Mouse (Mus musculus) kidney, adult 11 months (tissue): Measurements from ENCODE around the gene Nmnat3.

Experiments used
- DNase-seq: peaks from one replicate; pipeline ENCODE4 v3.0.0; 2022

The Nmnat3 gene

GRCm38 (mm10) chr9:98312622-98313374 lies 25.6 kb downstream of the Nmnat3 start:
- DNase-seq, result peak; percentile 13

- no peak for DNase-seq
Measured at GRCm38 (mm10) chr9:98313587-98313986, 26.4 kb downstream of the Nmnat3 start.

- DNase-seq, result no peak
Measured at GRCm38 (mm10) chr9:98314059-98314650, 26.9 kb downstream of the Nmnat3 start.

GRCm38 (mm10) chr9:98317897-98318296 lies 30.7 kb downstream of the Nmnat3 start:
- DNase-seq, result no peak

GRCm38 (mm10) chr9:98318875-98319274 lies 31.6 kb downstream of the Nmnat3 start:
- DNase-seq, result no peak

- DNase-seq, result no peak
Measured at GRCm38 (mm10) chr9:98320785-98321184, 33.5 kb downstream of the Nmnat3 start.

DNA sequence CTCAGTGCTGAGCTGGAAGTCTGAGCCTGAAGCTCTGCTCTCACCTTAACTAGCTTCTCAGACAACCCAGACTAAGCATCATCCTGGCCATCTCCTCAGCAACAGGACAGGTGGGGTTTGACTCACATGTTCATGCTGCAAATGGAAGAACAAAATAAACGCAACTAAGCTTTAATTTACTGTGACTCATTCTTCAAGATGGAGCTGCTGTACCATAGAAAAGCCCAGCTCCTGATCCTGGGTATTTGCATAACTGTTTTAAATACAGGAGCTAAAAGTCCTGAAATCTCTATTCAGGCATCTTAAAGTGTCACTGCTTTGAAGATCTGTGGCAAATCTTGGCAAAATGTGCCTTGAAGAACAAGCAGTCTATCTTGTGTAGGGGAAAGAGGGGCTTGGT lies 38.9 kb downstream of the Nmnat3 start:
- DNase-seq, result no peak

DNA sequence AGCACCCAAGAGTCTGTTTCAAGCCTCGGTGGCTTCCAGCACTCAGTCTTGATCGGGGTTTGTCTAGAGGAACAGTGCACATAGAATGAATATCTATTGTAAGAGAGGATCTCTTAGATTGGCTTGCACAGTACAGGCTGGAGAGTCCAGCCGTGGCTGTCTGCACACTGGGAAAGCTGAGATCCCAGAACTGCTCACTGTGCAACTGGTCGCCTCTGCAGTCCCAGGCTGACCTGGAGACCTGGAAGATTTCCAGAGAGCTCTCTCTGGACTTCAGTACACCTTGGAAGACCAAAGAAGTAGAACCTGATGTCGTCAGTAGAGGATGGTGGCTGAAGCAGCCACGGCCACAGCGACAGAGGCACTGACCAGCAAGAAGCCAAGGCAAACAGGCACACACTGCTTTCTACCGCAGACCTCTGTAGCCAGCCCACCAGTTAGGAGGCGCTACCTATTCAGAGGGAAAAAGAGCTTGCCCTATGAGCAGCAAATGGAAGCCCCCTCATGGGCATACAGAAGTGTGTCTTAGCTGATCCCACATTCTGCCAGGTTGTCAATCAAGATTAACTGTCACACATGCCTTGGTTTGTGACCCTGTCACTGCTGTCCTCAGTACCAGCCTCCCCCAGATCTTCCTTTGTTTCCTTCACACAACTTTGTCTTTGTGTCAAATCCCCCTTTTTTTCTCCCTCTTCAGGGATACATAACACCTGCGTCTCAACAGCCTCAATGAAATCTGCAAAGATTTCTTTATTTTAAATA lies 41.4 kb downstream of the Nmnat3 start:
- DNase-seq, result peak; percentile 65

GRCm38 (mm10) chr9:98329274-98330105 lies 42.3 kb downstream of the Nmnat3 start:
- DNase-seq, result peak; percentile 95

DNA sequence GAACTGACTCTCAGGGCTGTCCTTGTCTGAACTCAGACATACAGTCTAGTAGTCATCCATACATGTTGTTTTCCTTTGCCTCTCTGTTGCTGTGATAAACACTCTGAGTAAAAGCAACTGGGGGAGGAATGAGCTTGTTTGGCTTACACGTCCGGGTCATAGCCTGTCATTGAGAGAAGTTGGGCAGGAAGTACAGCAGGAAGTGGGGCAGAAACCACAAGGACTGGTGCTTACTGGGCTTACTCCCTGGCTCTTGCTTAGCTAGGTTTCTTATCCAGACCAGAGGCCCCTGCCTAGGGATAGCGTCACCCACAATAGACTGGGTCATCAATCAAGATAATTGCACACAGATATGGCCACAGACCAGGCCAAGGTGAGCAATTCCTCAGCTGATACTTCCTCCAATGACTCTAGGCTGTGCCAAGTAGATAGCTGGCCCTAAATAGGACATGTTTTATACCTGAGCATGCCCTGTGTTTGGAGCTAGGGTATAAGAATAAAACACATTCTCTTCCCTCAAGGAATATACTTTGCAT lies 46.1 kb downstream of the Nmnat3 start:
- no peak for DNase-seq

- no peak for DNase-seq
Measured at GRCm38 (mm10) chr9:98337881-98338769, 50.9 kb downstream of the Nmnat3 start.

DNA sequence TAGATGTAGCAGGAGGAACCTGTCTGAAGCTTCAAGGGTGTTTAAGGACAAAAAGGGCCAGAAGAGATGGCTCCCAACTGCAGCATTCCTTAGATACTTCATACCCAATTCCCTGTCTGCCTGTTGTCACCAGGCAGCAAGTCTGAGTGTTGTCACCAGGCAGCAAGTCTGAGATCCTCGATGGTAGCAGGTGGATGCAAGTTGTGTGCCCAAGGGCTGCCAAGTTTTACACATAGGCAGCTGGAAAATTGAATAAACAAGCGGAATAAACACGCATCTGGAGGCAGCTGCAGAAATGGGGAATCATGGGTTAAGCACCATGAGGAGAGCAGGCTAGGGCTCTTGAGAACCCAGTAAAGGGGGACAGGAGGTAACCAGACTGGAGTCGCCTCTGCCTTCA lies 52.7 kb downstream of the Nmnat3 start:
- no peak for DNase-seq

DNA sequence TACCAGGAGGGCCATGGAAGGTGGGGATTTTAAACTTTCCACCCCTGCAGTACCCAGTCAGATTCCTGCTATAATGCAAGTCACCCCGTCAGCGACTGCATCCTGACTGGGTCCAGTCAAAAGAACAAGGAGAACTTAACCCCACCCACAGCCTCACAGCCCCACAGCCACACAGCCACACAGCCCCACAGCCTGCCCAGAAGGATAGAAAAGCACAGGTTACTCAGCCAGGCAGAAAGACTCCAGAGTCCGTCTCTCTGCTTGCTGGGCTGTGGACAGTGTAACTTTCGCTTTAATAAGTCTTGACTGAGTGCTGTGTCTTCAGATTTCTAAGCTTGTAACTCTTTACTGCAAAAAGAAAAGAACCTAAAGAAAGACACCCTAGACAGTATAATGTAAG lies 53.2 kb downstream of the Nmnat3 start:
- DNase-seq, result peak; percentile 24

DNA sequence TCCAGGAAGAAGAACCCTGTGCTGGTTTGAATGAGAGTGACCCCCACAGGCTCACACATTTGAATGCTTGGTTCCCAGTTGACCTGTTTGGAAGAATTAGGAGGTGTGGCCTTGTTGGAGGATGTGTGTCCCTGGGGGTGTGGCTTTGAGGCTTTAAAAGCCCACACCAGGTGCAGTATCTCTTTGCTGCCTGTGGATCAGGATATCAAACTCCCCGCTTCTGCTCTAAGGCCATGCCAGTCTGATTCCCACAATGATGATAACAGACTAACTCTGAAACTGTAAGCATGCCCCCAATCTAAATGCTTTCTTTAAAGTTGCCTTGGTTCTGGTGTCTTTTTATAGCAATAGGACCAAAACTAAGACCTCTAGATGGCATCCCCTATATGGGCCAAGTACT lies 58.6 kb downstream of the Nmnat3 start:
- DNase-seq, result no peak

- no peak for DNase-seq
Measured at GRCm38 (mm10) chr9:98346240-98346639, 59.0 kb downstream of the Nmnat3 start.

- DNase-seq, result no peak
Measured at GRCm38 (mm10) chr9:98347021-98347420, 59.8 kb downstream of the Nmnat3 start.

GRCm38 (mm10) chr9:98350318-98351144 lies 63.3 kb downstream of the Nmnat3 start:
- no peak for DNase-seq

DNA sequence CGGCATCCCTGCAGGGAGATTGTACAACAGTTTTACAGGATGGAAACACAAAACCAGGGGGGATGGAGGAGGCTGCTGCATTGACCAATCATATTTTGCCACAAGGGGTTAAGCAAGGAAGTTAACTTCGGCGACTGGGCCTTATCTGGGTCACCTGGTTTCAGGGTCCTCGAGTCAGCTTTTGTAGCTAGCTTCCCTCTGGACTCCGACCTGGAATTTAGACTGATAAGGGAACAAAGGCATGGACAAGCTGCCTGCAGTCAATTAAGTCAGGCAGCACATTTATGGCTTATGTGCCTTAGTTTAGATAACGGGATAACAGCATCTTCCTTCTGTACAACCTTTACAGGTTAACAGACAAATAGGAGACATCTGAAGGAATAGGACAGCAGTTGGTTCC lies 65.1 kb downstream of the Nmnat3 start:
- DNase-seq, result no peak

GRCm38 (mm10) chr9:98354919-98355318 lies 67.7 kb downstream of the Nmnat3 start:
- DNase-seq, result no peak

GRCm38 (mm10) chr9:98361047-98361446 lies 73.8 kb downstream of the Nmnat3 start:
- DNase-seq, result no peak

GRCm38 (mm10) chr9:98366075-98366474 lies 78.8 kb downstream of the Nmnat3 start:
- no peak for DNase-seq
